Mouse (Mus musculus) stomach, embryonic 15.5 days (tissue): ENCODE measurements around the gene Kif17. TPM values are rescaled to one million over a fixed set of nuclear protein-coding genes. Genes with fewer than 3 reads are reported as not detected.

Experiments used
- ATAC-seq: fragments of 200-750 bp; cut with Nextera tagmentation; 2 replicates; pipeline ENCODE4 v1.8.0; 2017; ENCODE audit warnings: low read depth, moderate number of reproducible peaks, moderate TSS enrichment; ENCODE audit not compliant: insufficient read depth, low FRiP score
- H3K27ac ChIP-seq: fragments of 300-500 bp; sonication (generic); 2 replicates; pipeline ENCODE4 v1.5.1; 2015; ENCODE audit warnings: mild to moderate bottlenecking, inconsistent platforms
- H3K27me3 ChIP-seq: fragments of 300-500 bp; sonication (generic); replicated peaks from 2 replicates; pipeline ENCODE4 v1.6.1; 2015; ENCODE audit warnings: inconsistent platforms
- H3K36me3 ChIP-seq: fragments of 300-500 bp; sonication (generic); 2 replicates; pipeline ENCODE4 v1.6.1; 2015; ENCODE audit warnings: inconsistent platforms
- H3K4me1 ChIP-seq: fragments of 300-500 bp; sonication (generic); 2 replicates; pipeline ENCODE4 v1.6.1; 2015; ENCODE audit warnings: inconsistent platforms
- H3K4me2 ChIP-seq: fragments of 300-500 bp; sonication (generic); 2 replicates; pipeline ENCODE4 v1.6.1; 2015; ENCODE audit warnings: mild to moderate bottlenecking, inconsistent platforms
- H3K4me3 ChIP-seq: fragments of 300-500 bp; sonication (generic); replicated peaks from 2 replicates; pipeline ENCODE4 v1.5.1; 2015; ENCODE audit warnings: inconsistent platforms
- H3K9ac ChIP-seq: fragments of 300-500 bp; sonication (generic); 2 replicates; pipeline ENCODE4 v1.6.1; 2015; ENCODE audit warnings: inconsistent platforms
- H3K9me3 ChIP-seq: fragments of 300-500 bp; sonication (generic); 2 replicates; pipeline ENCODE4 v1.6.1; 2016; ENCODE audit warnings: inconsistent platforms
- WGBS: fragments of 180-500 bp; shearing (Covaris S2); methylation state at CpG from one replicate; pipeline ENCODE4 v1.1.7; 2015; 5-methylcytosine and 5-hydroxymethylcytosine counted together
- polyA plus RNA-seq: library from polyadenylated mRNA; unstranded; fragments of >200 nt; fragmentation: Nextera tagmentation; extraction: Ambion mirVana; gene quantifications from 2 replicates; pipeline ENCODE4 v1.2.1, GENCODE M21; 2015

Kif17 gene
- polyA plus RNA-seq = 1.7 and 1.9 TPM in 2 replicates

DNA sequence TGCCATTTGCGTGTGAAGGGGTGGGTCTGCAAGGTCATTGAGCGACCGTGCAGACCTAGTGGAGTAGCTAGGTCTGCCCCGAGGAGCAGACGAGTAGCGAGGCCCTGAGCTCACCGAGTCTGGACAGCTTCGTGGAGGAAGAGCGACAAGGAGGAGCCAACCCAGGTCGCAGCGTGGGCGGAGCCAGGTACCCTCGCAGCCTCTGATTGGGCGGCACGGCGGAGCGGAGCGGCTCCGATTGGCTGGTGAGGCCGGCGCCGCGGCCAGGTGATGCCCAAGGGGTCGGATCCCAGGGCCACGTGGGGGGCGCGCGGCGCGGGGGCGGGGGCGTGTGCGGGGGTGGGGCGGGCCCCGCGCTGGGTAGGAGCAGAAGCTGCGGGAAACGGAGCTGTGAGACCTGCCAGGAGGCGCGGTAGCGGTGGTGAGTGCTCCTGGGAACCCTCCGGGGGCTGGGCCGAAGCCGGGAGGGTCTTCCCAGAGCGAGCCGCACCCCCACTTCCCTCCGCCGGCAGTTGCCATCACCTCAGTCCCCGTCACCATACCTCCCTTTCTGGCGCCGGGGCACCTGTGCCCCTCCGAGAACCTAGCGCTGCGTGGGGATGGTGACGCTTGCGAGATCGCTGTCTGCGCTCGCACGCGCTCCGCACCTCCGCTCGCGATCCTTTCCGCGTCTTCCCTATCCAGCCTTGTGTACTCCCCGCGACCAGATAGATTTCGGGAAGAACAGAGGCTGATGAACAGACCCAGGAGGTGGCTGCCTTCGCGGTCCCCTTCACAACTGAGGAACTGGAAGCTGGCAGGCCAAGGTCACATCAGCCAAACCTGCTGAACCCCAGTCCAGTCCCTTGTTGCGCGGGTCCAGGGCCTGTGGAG lies at the start of gene Kif17, which contains the start of gene Sh2d5:
Gene Kif17 (plus strand): TSS at position 348 of the 873 bp plus-strand sequence.
Gene Sh2d5 (plus strand): TSS at position 316 of the 873 bp plus-strand sequence.
- no peaks in the 10 kb centered on the region for H3K9me3 ChIP-seq
- H3K4me3 ChIP-seq = peak within 1 kb of the TSS; percentile 48
- peak within 1 kb of the TSS; percentile 12; the same call in 1 of the 2 replicates for H3K9ac ChIP-seq
- WGBS = under 1% methylated on average over 59 of the region's 74 CpGs
- H3K27ac ChIP-seq = no peak within 1 kb of the TSS
- H3K4me1 ChIP-seq = peaks cover 32% of the 10 kb centered on the region
- H3K36me3 ChIP-seq = no peaks in the 10 kb centered on the region
- peak; percentile 83 for ATAC-seq
- H3K27me3 ChIP-seq = peaks cover 33% of the 10 kb centered on the region
- H3K4me2 ChIP-seq = peak within 1 kb of the TSS; percentile 99

DNA sequence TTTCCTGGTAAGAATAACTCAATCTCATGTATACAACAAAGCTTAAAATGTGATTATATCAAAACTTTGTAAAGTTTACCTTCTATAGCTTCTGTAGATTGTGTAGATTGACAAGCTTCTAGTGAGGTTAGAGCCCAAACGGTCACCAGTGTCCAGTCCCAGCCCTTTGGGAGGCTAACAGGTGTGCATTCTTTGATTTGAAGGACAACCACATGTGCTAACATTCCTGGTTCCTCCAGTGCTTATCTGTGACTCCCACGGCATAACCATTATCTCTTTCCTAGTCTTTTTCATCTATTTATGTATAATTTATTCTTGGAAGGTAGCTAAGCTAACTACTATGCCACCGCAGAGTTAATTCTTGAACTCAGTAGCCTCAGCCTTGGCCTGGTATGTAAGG lies 49.5 kb upstream of the Kif17 start:
- no peaks in the 10 kb centered on the region for H3K9me3 ChIP-seq
- H3K9ac ChIP-seq = no peak overlapping the region
- WGBS = 77% methylated on average over 3 of the region's 3 CpGs
- no peaks in the 10 kb centered on the region for H3K4me1 ChIP-seq
- no peak for ATAC-seq
- no peak overlapping the region for H3K4me2 ChIP-seq
- H3K36me3 ChIP-seq = peaks cover 57% of the 10 kb centered on the region
- H3K27me3 ChIP-seq = no peaks in the 10 kb centered on the region
- no peak overlapping the region for H3K27ac ChIP-seq
- H3K4me3 ChIP-seq = no peak overlapping the region

DNA sequence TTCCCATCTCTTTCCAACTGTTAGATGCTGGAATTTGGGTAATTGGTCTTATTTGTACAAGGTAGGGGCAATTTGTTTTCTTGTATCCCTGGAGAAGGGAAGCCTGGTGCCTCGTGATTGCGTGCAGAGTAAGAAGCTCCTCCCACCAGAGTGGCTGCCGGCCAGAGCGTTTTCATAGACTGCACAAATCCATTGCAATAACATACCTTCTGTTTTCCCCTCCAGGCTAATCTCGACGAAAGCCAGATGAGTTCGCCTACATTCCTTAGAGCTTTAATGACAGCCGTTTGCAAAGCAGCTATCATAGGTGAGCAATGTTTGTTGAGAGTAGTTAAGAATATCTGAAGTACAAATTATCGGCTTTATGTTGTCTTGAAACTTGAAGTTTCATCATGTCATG lies 48.5 kb upstream of the Kif17 start:
- Histone ChIP-seq H3K36me3 (peaks cover 57% of the 10 kb centered on the region), H3K4me3 (no peak overlapping the region), H3K27ac (no peak overlapping the region), H3K4me2 (no peak overlapping the region), H3K4me1 (no peaks in the 10 kb centered on the region), H3K27me3 (no peaks in the 10 kb centered on the region), H3K9ac (no peak overlapping the region), H3K9me3 (no peaks in the 10 kb centered on the region)
- ATAC-seq = no peak
- 60% methylated on average over 9 of the region's 9 CpGs for WGBS

DNA sequence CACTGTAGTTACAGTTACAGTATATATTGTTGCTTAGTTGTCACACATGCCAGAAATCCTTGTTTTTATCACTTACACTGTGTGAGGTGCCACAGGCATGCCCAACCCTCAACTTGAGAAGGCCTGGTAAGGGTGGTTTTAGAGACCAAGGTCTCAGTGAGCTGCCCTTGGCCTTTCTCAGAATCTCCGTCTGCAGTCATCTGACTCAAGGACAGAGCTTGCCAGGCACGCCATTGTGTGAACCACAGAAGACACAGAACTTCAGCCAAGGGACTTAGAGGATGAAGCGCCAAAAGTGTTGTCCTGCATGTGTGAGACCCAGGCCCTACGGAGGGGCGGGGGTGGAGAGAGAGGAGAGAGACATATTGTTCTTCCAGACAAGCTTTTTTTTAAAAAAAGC lies 40.1 kb upstream of the Kif17 start:
- 90% methylated on average over 5 of the region's 5 CpGs for WGBS
- Histone ChIP-seq H3K9me3 (no peaks in the 10 kb centered on the region), H3K27ac (no peak overlapping the region), H3K27me3 (no peaks in the 10 kb centered on the region), H3K4me1 (0 out of 2 replicates have a peak, but pooled peaks cover 3% of the 10 kb centered on the region), H3K4me2 (no peak overlapping the region), H3K4me3 (no peak overlapping the region), H3K9ac (no peak overlapping the region), H3K36me3 (peaks cover 33% of the 10 kb centered on the region)
- no peak for ATAC-seq

DNA sequence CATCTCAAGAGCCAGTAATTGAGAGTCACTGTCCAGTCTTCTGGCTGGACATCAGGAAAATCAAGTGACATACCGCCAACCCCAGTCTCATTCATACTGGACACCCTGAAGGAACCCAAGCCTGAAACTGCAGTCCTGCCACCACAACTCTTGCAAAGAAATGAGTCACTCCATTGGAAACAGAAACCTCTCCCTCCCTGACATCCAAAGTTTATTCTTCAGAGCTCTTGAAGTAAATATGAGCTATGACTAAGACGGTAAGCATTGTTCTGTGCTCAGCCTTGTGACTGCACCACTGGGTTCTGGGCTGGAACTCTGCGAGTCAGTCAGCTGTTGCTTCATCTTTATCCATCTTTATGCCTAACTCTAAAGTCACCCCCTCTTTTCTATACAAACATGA lies 36.4 kb upstream of the Kif17 start:
- Histone ChIP-seq H3K36me3 (peaks cover 12% of the 10 kb centered on the region; the same call in 1 of the 2 replicates), H3K4me3 (no peak overlapping the region), H3K9me3 (no peaks in the 10 kb centered on the region), H3K27me3 (no peaks in the 10 kb centered on the region), H3K27ac (peak overlapping the region; percentile 57; the same call in 1 of the 2 replicates), H3K4me1 (peaks cover 16% of the 10 kb centered on the region; the same call in 1 of the 2 replicates), H3K9ac (no peak overlapping the region), H3K4me2 (no peak overlapping the region)
- WGBS = 54% methylated on average over 3 of the region's 3 CpGs
- ATAC-seq = no peak

DNA sequence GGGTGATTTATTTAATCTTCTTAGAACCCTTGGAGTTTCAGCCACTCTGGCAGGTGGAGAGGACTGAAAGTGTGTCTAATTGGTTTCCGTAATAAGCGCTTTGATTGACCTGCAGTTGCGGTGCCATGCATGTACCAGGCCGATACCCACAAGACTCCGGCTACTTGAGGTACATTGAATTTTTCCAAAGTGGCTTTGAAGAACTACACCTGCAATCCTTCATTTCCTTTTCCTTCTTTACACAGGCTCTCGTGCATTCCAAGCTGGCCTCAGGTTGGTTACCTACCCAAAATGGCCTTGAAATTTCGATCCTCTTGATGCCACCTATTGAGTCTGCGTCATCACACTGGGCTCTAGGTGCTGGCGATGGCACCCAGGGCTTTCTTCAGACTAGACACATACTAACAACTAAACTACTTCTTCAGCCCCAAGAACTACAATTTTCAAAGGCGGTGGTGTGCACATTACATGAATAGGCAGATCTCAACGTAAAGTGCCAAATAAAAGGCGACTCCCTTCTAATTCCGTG lies 34.5 kb upstream of the Kif17 start:
- Histone ChIP-seq H3K36me3 (no peaks in the 10 kb centered on the region), H3K27me3 (no peaks in the 10 kb centered on the region), H3K4me3 (peak overlapping the region; percentile 97), H3K4me1 (peaks cover 30% of the 10 kb centered on the region), H3K4me2 (peak overlapping the region; percentile 77), H3K9me3 (no peaks in the 10 kb centered on the region), H3K9ac (peak overlapping the region; percentile 94), H3K27ac (peak overlapping the region; percentile 99)
- no peak for ATAC-seq
- WGBS = 41% methylated on average over 13 of the region's 13 CpGs

DNA sequence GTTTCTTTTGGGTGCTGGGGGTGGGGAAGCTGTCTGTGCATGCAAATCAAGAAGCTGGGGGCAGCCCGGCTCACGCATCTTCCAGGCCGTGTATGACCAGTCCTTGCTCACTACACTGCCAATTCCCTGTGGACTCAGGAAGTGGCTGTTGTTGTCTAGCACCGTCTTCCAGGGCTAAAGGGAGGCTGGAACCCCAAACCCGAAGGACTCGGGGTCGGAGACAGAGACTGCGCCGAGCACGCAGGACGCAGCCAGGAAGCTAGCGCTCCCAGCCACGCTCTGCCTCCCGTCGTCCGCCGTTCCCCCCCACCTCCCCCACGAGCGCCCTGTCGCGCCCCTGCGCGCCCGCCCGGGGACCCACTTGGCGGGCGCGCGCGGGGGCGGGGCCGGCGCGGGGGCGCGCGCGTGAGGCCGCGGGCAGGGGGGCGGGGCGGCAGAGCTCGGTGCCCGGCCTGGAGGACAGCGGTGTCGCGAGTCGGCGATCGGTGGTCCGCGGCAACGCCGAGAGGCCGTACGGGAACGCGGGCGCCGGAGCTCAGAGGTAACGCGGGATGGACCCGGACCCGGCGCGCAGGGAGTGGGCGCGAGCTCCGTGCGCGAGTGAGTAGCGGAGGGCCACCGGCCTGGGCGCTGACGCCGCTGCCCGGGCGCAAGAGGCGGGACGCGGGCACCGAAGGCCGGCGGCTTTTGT lies 33.9 kb upstream of the Kif17 start, which contains the start of gene Hp1bp3:
Gene Hp1bp3 (plus strand): TSS at position 97 of the 691 bp plus-strand sequence.
- peak; percentile 61 for ATAC-seq
- H3K4me2 ChIP-seq = peak within 1 kb of the TSS; percentile 77
- WGBS = 0% methylated on average over 56 of the region's 84 CpGs

DNA sequence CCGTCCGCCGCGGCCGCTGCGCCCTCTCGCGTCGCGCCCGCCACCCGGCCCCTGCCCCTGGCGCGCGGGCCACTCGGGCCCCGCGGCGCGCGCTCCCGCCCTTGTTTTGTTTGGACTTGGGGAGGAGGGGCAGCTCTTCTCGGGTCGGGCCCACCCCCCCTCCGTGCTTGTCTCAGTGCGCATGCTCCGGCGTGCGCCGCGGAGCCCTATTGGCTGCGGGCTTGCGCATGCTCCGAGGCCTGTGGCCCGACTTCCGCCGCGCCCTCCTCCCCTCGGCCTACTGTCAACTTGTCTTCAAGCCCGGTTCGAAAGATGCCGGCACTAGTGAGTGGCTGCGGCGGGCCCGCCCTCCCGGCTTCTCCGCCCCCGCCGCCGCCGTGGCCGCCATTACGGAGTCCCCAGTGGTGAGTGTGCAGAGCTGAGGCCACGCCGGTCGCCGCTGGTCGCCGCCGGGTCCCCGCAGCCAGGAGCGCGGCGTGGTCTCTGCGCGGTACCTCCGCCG lies 33.3 kb upstream of the Kif17 start:
- peaks cover under 1% of the 10 kb centered on the region; the same call in 1 of the 2 replicates for H3K36me3 ChIP-seq
- H3K4me2 ChIP-seq = peak overlapping the region; percentile 77
- H3K4me1 ChIP-seq = peaks cover 30% of the 10 kb centered on the region
- peak overlapping the region; percentile 97 for H3K4me3 ChIP-seq
- WGBS = under 1% methylated on average over 54 of the region's 68 CpGs
- no peaks in the 10 kb centered on the region for H3K9me3 ChIP-seq
- H3K27ac ChIP-seq = peak overlapping the region; percentile 99
- H3K9ac ChIP-seq = peak overlapping the region; percentile 94
- H3K27me3 ChIP-seq = no peaks in the 10 kb centered on the region
- peak; percentile 97 for ATAC-seq

More for the DNA sequence above, 33.9 kb upstream of the Kif17 start, which contains the start of gene Hp1bp3:
- no peaks in the 10 kb centered on the region for H3K27me3 ChIP-seq
- H3K4me1 ChIP-seq = peaks cover 30% of the 10 kb centered on the region
- H3K27ac ChIP-seq = peak within 1 kb of the TSS; percentile 99
- no peaks in the 10 kb centered on the region for H3K36me3 ChIP-seq
- peak within 1 kb of the TSS; percentile 94 for H3K9ac ChIP-seq
- H3K9me3 ChIP-seq = no peaks in the 10 kb centered on the region
- H3K4me3 ChIP-seq = peak within 1 kb of the TSS; percentile 97

DNA sequence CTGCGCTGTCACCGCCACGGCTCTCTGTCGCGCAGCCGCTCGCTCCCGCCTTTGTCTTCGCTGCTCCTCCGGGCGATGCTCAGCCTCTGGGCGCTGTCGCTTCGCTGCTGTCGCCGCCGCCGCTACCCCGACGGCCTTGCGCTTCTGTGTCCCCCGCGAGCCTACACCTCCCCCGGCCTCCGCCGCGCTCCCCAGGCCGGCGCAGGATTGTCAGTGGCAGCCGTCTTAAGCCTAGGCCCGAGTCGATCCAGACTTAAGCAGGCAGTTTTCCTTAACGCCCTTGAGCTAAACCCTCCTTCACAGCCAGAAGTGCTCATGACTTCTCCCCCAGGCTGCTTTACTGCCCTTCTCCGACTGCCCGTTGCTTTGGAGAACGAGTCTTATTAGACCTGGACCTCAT lies 32.8 kb upstream of the Kif17 start:
- Histone ChIP-seq H3K36me3 (peaks cover 5% of the 10 kb centered on the region; the same call in 1 of the 2 replicates), H3K27ac (peak overlapping the region; percentile 86), H3K9me3 (no peaks in the 10 kb centered on the region), H3K9ac (peak overlapping the region; percentile 88), H3K27me3 (no peaks in the 10 kb centered on the region), H3K4me2 (peak overlapping the region; percentile 63), H3K4me1 (peaks cover 30% of the 10 kb centered on the region), H3K4me3 (peak overlapping the region; percentile 97)
- ATAC-seq = peak; percentile 23
- under 1% methylated on average over 36 of the region's 36 CpGs for WGBS

DNA sequence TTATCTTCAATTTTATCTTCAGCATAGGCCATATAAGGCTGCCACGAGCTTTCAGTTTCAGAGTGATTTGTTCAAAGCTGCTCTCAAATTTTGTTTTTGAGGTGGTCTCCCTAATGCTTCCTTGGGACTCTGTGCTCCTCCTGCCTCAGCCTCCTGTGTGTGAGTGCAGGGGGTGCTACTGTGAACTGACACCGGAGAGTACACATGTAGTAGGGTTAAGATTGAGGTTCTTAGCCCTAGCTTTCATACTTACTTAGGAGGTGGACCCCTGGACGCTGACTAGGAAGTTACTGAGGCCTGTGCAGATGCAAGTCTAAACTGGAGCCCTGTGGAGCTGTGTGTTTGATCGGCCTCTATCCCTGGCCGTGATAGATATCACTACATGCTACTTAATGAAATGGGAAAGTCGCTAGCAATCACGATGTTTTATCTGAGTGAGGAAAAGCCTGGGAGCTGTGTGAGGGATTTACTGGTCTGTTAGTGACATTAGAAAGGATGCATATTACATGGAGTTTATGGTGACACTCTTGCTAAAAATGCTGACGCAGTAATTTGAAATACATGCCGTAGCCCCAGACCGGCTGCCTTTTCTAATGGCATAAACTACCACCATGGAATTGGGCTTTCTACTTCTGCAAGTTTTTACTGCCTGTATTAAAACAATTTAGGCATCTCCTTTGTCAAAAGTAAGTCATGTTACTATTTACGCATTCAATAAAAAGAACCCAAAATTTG lies 32.1 kb upstream of the Kif17 start:
- Histone ChIP-seq H3K9ac (peak overlapping the region; percentile 88), H3K4me1 (peaks cover 30% of the 10 kb centered on the region), H3K4me3 (peak overlapping the region; percentile 97), H3K9me3 (no peaks in the 10 kb centered on the region), H3K4me2 (peak overlapping the region; percentile 63), H3K27ac (peak overlapping the region; percentile 86; the same call in 1 of the 2 replicates), H3K36me3 (peaks cover 9% of the 10 kb centered on the region; the same call in 1 of the 2 replicates), H3K27me3 (no peaks in the 10 kb centered on the region)
- ATAC-seq = no peak
- 70% methylated on average over 11 of the region's 11 CpGs for WGBS

DNA sequence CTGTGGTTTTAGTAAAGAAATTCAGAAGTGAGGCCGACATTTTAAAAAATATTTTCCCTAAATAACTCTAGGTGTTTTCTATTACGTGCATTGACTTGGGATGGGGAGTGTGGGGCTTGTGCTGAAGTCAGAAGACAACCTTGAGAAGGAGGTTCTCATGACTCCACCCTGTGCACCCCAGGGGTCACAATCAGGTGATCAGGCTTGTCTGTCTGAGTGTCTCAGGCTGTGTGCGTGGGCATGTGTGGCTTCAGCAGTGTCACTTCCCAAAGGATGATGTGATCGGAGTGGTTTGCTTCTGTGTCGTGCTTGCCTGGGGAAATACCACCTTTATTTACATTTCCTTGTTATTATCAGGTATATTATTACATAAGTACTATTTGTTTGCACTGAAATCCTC lies 30.9 kb upstream of the Kif17 start:
- 76% methylated on average over 5 of the region's 5 CpGs for WGBS
- H3K27me3 ChIP-seq = no peaks in the 10 kb centered on the region
- H3K4me2 ChIP-seq = no peak overlapping the region
- H3K9me3 ChIP-seq = no peaks in the 10 kb centered on the region
- no peak overlapping the region for H3K4me3 ChIP-seq
- peaks cover 21% of the 10 kb centered on the region for H3K36me3 ChIP-seq
- H3K4me1 ChIP-seq = peaks cover 27% of the 10 kb centered on the region
- ATAC-seq = no peak
- H3K27ac ChIP-seq = no peak overlapping the region
- H3K9ac ChIP-seq = no peak overlapping the region
